Mouse (Mus musculus) layer of hippocampus, postnatal 36 days (tissue): Measurements from ENCODE around the gene Armc7. TPM values are rescaled to one million over a fixed set of nuclear protein-coding genes. Genes with fewer than 3 reads are reported as not detected.

Experiments
- DNase-seq, 2 experiments: peaks; one replicate each; pipeline ENCODE4 v3.0.0; 2022
- microRNA-seq, 2 experiments: library from miRNA; unstranded; fragments of <30 nt; microRNA quantifications; one replicate each; pipeline ENCODE4 v1.2.0; 2021
- total RNA-seq, 2 experiments: library from RNA; stranded (reverse); gene quantifications; 2 replicates each; pipeline ENCODE4 v1.2.3; 2021

Gene Armc7
- total RNA-seq, 2 experiments from 2014 or later = 10.9 to 11.2 TPM

- DNase-seq = no peak
Measured at GRCm38 (mm10) chr11:115534759-115535371, 59.4 kb downstream of the Armc7 start.

GRCm38 (mm10) chr11:115535401-115536037 lies 60.1 kb downstream of the Armc7 start:
- DNase-seq = peak; percentile 49 to 60

GRCm38 (mm10) chr11:115536038-115536681 lies 60.7 kb downstream of the Armc7 start, which contains the start of gene Sumo2:
Gene Sumo2 (minus strand): TSS chr11:115536276.
- DNase-seq = peak; percentile 97

GRCm38 (mm10) chr11:115536856-115537568 lies 61.5 kb downstream of the Armc7 start:
- peak; percentile 26 to 49 for DNase-seq

GRCm38 (mm10) chr11:115538045-115538444 lies 62.6 kb downstream of the Armc7 start:
- DNase-seq = no peak

Small RNA genes within 50 kb of the gene (microRNA-seq; reads per million reads assigned to microRNA genes)
- gene Mir3968 = 0 reads per million in 2 experiments

Other genes starting within 250 kb of the Armc7 start
- 10 to 100 TPM; 43.5 to 50.9 TPM for gene Grin2c, start 208.4 kb upstream of the Armc7 start, total RNA-seq
- 10 to 100 TPM; 20.9 to 24.2 TPM for gene Fdxr, start 198.6 kb upstream of the Armc7 start, total RNA-seq
- gene Fads6, start 178.0 kb upstream of the Armc7 start, total RNA-seq = 10 to 100 TPM; 12.9 to 13.7 TPM
- under 1 TPM in 1 of 2 experiments, not detected in 1; 0.52 TPM for gene Otop2, start 168.5 kb upstream of the Armc7 start, total RNA-seq
- gene Ush1g, start 153.6 kb upstream of the Armc7 start, total RNA-seq = under 1 TPM; 0.30 to 0.35 TPM
- gene Otop3, start 140.9 kb upstream of the Armc7 start, total RNA-seq = under 1 TPM in 1 of 2 experiments, not detected in 1; 0.22 TPM
- 100 to 1,000 TPM; 106 to 109 TPM for gene Hid1, start 107.9 kb upstream of the Armc7 start, total RNA-seq
- gene Cdr2l, start 93.8 kb upstream of the Armc7 start, total RNA-seq = 10 to 100 TPM; 25.3 to 25.7 TPM
- 100 to 1,000 TPM in 1 of 2 experiments, 10 to 100 TPM in 1; 98.1 to 105 TPM for gene Mrpl58, start 71.9 kb upstream of the Armc7 start, total RNA-seq
- gene Atp5h, start 55.7 kb upstream of the Armc7 start, total RNA-seq = 100 to 1,000 TPM; 478 to 524 TPM
- gene Kctd2, start 55.5 kb upstream of the Armc7 start, total RNA-seq = 10 to 100 TPM; 69.2 to 77.4 TPM
- not detected for gene Trim80, start 35.1 kb upstream of the Armc7 start, total RNA-seq
- not detected for gene Slc16a5, start 13.2 kb upstream of the Armc7 start, total RNA-seq
- gene Nt5c, start 16.2 kb downstream of the Armc7 start, total RNA-seq = 10 to 100 TPM; 62.5 to 67.8 TPM
- 100 to 1,000 TPM; 138 to 161 TPM for gene Jpt1, start 38.7 kb downstream of the Armc7 start, total RNA-seq
- 100 to 1,000 TPM; 324 to 344 TPM for gene Sumo2, start 60.6 kb downstream of the Armc7 start, total RNA-seq
- 10 to 100 TPM; 49.8 to 60.7 TPM for gene Nup85, start 88.8 kb downstream of the Armc7 start, total RNA-seq
- gene Mrps7, start 128.3 kb downstream of the Armc7 start, total RNA-seq = 10 to 100 TPM; 48.8 to 61.3 TPM
- 10 to 100 TPM; 68.7 to 80.7 TPM for gene Gga3, start 128.4 kb downstream of the Armc7 start, total RNA-seq
- 10 to 100 TPM; 21.0 to 21.2 TPM for gene Mif4gd, start 137.3 kb downstream of the Armc7 start, total RNA-seq
- gene Slc25a19, start 152.6 kb downstream of the Armc7 start, total RNA-seq = 10 to 100 TPM; 64.0 to 66.0 TPM
- gene Grb2, start 232.9 kb downstream of the Armc7 start, total RNA-seq = 100 to 1,000 TPM; 181 to 192 TPM